Mouse (Mus musculus) c-Kit-positive CD71-positive TER-119-negative erythroid progenitor cells, embryonic 14.5 days (primary cell): Measurements from ENCODE around the gene Dolk.

Source experiments
- DNase-seq: peaks from one replicate; pipeline ENCODE4 v3.0.0-alpha.2; 2013; ENCODE audit warnings: low read depth

Dolk gene

DNA sequence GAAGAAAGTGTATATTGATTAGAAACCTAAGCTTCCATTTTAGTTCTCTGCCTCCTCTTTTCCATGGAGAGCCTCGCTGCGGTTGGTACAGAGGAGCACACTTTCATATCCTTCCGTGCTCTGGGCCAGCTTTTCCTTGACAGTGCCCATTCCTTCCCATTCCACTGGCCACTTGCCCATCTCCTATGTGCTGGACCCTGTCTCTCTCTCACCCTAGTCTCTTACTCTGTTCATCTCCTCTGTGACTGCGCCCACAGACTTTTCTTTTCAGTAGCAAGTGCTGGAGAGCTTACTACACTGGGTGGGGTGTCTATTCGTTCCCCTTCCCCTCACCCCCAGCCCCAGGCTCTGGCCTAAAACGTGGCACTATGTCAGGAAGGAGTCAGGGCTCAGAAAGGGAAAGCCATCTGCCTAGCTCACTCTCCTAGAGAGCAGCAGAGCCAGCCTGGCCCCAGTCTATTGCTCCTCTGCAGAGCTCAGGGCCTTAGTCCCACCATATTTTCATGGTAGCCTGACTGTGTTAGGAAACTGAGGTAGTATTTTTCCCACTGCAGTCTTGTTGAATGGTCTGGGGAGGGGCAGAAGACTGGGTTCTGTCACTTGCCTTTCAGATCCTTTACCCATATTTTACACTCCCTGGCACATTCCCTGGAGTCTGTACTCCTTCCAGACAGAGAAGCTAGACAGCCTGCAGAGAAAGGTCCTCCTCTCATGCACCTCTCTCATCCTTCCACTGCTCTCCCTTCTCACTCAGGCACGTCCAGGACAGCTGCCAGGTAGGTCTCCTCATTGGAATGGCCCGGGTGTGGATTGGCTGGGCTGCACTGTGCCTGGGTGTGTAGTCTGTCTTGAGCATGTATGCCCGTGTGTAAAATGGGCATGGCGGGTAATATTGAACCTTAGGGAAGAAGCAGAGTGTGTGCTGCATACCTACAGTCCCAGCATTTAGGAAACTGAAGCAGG, 35.7 kb downstream of the Dolk start:
- no peak for DNase-seq

DNA sequence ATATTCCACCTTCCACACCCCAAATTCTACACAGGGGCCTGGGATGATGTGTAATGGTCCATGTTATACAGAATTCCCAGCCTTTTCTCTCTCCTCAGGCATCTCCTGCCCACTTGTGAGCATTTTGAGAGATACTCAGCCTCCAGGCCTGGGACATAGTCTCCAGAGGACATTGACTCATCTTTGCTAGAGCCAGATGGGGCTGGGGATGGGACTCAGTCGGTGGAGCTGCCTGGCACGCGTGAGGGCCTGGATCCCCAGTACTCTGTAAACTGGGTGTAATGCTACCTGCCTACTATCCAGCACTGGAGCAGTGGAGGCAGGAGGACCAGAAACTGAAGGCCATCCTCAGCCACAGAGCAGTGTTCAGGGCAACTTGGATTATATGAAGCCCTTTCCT, 37.0 kb downstream of the Dolk start:
- no peak for DNase-seq

DNA sequence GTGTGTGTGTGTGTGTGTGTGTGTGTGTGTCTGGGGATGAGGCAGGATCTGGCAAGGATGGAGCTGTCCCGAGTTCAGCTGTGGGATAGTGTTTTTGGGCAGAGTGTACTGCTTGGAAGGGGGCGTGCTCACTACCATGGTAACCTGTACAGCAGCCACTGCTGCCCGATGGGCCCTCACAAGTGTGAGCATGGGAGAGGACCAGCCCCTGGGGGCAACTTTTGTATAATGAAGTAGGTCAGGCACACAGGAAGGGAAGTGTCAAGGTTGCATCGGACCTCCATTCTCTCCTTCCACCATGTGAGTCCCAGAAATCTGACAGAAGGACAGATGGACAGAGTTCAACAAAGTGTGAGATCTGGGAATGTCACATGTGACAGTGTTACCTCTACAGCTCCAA, 38.5 kb downstream of the Dolk start:
- no peak for DNase-seq

DNA sequence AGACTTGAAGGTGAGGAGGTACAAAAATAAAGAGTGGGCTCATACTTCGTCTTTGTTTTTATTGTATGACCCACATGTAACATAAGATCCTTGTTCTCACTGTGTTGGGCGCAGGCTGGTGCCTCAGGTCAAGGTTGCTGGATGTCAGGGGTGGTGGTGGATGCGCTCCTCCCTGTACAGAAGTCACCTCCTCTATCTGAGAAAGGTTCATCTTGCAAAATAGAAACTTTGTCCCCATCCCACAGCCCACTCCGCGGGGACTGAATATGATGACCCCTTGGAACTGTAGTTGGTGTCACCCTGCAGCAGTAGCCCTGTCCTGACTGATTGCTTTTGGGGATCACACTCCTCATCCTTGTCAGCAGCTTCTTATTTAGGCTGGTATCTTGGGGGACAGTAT, 39.1 kb downstream of the Dolk start:
- no peak for DNase-seq

DNA sequence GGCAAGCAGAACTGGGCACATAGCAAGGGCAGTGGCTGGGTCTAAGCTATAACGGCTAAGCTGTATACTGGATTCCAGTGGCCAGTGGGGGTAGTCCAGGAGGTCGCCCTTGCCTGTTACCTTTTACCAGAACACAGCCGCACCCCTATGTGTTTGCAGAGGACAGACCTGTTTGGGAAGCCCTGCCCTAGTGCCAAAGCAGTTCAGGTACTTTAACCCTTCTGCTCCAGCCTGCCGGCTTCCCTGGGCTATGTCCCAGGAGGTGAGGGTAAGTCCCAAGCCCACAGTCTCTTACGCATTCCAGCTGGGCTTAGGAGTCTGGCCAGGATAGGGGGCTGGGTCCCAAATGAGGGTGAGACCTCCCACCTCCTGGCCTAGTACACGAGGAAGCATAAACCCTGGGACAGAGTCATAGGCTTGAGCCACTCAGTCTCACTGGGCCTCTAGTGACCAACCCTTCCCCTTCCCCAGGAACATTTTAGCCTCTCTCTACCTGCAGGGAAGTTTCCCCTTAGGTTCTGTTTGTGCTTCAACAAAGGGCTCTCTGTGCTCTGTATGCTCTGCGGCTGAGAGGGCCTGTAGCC, 41.4 kb downstream of the Dolk start:
- no peak for DNase-seq

DNA sequence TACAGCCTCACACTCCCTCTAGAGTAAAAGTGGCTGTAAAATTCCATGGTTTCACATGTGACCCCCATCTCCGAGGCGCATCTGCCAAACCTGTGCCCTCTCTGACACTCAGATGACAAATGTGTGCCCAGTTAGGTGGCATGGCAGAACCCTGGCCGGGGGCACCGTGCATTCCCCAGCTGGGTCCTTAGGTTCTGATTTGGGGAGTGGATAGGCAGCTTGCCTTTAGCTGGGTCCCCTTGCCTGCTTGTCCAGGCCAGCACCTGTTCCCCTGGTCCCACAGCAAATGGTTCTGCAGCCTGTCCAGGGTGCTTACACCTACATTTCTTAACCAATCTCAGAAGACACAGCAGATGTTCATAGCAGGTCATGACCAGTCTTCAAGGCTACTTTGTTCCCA, 42.7 kb downstream of the Dolk start:
- no peak for DNase-seq

DNA sequence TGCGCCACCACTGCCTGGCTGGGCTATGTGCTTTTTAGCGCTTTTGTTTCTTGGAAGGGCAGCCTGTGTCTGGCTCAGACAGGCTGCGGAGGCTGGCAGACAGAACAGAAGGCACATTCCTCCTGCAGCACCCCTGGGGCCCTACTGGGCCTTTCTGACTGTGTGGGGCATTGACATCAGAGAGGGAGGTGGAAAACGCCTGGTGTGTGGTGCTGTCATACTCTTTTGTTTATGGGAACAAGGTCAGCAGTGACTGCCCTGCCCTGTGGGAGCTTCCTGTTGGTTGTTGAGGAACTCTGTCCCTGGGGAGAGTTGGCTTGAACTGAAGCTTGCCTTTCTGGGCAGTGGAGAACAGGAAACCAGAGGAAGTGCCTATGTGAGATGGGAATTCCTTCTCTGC, 43.6 kb downstream of the Dolk start:
- no peak for DNase-seq

DNA sequence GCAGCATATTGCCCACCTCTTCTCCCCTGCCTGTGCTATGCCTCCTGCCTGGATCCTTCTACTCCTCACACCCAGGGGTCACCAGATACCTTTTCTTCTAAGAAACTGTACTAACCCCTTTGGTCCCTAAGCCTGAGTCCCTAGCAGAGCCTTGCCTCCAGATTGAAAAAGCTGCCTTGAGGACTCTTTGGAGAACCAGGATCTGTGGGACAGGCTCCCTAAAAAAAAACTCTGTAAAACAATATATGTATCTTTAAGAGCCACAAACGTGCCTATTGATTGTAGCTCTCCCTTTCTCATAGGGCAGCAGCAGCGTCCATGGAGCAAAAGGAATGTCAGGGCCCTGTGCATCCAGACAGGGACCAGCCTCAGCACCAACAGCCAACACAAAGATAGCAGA, 45.9 kb downstream of the Dolk start, which contains the start of gene Gm28035:
Gm28035 (plus strand) TSS at position 301 of the 400 bp plus-strand sequence.
- no peak for DNase-seq

DNA sequence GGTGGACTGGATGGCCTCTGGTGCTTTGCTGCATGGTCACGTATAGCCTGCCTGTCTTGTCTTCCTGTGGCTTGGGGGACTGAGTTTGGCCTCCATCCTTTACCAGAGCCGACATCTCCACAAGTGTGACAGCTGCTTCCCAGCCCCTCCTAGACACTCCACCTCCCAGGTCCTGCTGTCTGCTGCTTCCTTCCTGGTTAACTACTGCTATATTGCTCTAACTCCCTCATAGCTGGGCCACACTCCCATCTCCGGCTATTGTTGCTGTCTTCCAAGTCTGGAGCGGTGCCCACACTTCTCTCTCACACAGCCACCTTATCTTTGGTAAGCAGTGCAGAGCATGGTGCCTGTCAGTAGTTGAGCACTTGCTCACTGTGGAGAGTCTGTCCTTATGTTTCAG, 46.4 kb downstream of the Dolk start:
- peak; percentile 59 for DNase-seq

DNA sequence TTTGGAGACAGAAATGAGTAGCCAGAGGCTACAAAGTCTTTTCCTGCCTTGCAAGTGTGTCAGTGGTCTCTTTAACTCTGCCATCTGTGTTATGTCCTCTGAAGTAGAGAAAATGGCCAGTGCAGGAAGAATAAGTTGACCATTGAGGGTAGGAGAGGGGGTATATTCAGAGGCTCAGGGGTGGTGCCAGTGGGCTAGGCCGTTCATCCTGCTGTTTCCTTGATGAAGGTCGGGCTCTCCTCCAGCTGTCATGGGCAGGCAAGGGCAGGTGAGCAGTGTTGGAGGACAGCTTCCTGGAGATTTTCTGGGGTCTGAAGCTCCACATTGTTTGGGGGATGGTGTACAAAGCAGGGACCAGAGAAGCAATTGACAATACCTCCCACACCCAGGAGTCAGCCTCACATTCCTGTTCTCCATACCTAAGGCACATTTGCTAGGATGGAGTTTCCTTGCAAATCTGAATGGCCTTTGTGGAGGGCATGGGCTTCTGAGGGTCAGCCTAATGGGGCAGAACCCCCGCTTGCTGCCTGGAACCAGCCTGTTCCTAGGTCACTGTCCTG, 47.1 kb downstream of the Dolk start:
- DNase-seq, result no peak

DNA sequence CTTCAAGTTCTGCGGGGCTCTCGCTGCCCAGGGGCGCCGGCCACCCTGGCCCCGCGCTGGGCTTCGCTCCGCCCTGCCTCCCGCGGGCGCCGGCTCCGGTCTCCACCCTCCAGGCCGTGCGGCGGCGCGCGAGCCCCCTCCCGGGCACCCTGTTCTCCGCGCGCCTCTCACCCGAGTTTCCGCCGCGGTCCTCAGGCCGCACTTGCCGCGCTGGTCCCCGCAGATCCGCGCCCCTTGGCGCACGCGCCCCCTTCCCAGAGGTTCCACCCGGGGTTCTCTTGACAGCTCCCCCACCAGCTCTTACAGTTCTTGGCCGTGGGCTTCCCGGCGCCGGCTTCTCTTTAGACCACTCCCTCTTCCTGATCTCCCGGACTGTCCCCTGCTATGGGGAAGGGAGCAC, 48.3 kb downstream of the Dolk start:
- DNase-seq, result peak; percentile 11

DNA sequence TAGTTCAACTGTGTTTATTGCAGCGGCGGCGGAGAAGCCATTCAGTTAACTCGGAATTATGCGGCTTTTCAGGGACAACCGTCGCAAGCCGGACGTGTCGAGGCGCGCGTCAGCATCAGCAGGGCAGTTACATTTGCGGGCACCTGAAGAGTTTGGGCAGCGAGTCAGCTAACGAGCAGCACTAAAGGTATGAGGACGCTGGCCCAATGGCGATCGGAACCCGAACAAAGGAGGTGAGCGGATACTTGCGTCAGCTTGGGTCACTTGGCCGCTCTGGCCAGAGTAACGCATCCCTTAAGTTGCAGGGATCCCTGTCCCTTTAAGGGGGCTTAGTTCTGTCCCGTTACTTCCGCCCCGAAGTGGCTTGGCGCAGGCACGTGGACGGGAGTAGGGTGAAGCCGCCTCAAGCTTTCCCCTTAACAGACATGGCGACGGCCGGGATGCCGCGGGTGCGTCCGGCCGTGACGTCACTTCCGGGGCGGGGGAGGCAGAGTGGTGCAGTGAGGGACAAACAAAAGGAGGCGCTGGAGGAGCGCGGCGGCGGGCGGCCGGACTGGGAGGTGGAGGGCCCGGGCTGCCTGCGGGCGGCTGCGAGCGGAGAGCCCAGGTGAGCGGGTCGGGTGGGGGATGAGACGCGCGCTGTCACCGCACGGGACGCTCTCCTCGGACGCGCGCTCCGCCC, 48.8 kb downstream of the Dolk start, which contains the start of gene Lrrc8a:
Lrrc8a (plus strand) TSS at position 517 of the 682 bp plus-strand sequence.
- DNase-seq, result peak; percentile 98

DNA sequence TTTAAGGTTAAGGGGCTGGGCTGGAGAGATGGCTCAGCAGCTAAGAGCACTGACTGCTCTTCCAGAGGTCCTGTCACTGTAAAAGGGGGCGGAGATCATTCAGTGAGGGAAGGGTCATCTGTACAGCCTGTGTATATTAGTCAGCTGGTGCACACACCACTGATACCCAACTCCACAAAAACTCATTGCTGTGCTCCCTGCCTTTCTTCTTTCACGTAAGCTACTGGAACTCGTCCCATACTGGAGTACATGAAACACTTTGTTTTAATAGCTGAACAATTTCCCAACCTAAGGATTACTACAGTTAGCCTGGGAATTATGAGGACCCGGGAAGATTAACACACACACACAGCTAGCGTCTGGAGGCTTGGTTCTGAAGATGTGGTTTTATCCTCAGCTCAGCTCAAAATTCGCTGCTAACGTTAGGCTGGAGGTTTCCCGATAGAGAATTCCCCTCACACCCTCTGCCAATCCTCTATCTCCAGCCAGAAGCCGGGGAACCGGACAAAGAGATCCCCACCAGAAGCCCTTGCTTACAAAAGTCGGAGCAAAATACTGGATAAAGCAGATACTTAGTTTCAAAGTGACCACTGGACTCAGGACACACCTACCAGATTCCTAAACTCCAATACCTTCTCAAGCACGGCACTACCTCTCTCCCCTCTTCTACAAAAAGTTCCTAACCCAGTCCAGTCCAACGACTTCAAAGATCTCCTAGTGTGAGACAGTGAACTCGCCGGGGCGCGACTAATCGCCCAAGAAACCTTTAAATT, 49.5 kb downstream of the Dolk start:
- peak; percentile 10 for DNase-seq

DNA sequence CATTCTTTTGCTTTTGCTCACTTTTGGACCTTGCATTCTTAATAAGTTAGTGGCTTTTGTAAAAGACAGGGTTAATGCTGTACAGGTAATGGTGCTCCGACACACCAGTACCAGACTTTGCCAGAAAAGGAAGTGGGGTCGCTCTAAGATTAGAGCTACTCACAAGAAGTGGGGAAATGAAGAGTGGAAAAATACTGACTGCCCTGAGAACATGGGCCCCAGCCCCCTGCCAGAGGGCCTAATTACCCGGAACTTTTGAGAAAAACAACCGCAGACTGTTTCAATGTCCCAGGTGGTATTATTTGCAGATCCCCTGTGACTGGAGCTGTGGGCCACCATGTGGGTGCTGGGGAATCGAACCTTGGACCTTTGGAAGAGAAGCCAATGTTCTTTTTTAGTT, 50.5 kb downstream of the Dolk start:
- DNase-seq, result no peak
